Mouse (Mus musculus) testis, adult 2 months (tissue): ENCODE measurements around the gene Galnt7. TPM values are rescaled to one million over a fixed set of nuclear protein-coding genes. Genes with fewer than 3 reads are reported as not detected.
"Not testable (repeated sequence)": the region's sequence is repeated elsewhere in the genome, so short reads cannot be mapped to it uniquely, and the experiment has no call there.

Source experiments
- H3K27ac ChIP-seq: fragments of 200-500 bp; 2 replicates; pipeline ENCODE4 v1.5.1; 2012; ENCODE audit warnings: low read depth, low read length; ENCODE audit not compliant: control insufficient read depth, insufficient read depth
- H3K27me3 ChIP-seq: fragments of 200-500 bp; 2 replicates; pipeline ENCODE4 v1.6.1; 2012; ENCODE audit warnings: mild to moderate bottlenecking, low read length, moderate library complexity; ENCODE audit not compliant: control insufficient read depth, insufficient read depth
- H3K36me3 ChIP-seq: fragments of 200-500 bp; 2 replicates; pipeline ENCODE4 v1.6.1; 2012; ENCODE audit warnings: mild to moderate bottlenecking, low read length; ENCODE audit not compliant: control insufficient read depth, insufficient read depth
- H3K4me1 ChIP-seq: fragments of 200-500 bp; 2 replicates; pipeline ENCODE4 v1.6.1; 2012; ENCODE audit warnings: low read length; ENCODE audit not compliant: control insufficient read depth, insufficient read depth
- H3K4me3 ChIP-seq: fragments of 200-500 bp; 2 replicates; pipeline ENCODE4 v1.5.1; 2012; ENCODE audit warnings: low read depth, mild to moderate bottlenecking, low read length, moderate library complexity, mixed read lengths; ENCODE audit not compliant: control insufficient read depth
- CTCF ChIP-seq: fragments of 200-500 bp; IDR thresholded peaks from 2 replicates; pipeline ENCODE4 v1.5.1; 2012; ENCODE audit warnings: low read depth, mild to moderate bottlenecking, inconsistent platforms, low read length, moderate library complexity; ENCODE audit not compliant: control insufficient read depth, insufficient read depth, insufficient replicate concordance
- POLR2A ChIP-seq: fragments of 200-500 bp; IDR thresholded peaks from 2 replicates; pipeline ENCODE4 v1.6.1; 2012; ENCODE audit warnings: low read depth, mild to moderate bottlenecking, inconsistent platforms, low read length, moderate library complexity; ENCODE audit not compliant: control insufficient read depth
- polyA plus RNA-seq: library from polyadenylated mRNA; depleted of rRNA; stranded (reverse); fragments of >200 nt; gene quantifications from 2 replicates; pipeline ENCODE4 v1.2.3, GENCODE M21; 2012

Gene Galnt7
- polyA plus RNA-seq, 1 experiment: 4.9 TPM

- Histone ChIP-seq H3K27me3 (no peaks in the 10 kb centered on the region), H3K27ac (peak within 1 kb of the TSS; percentile 100), H3K36me3 (peaks cover 2% of the 10 kb centered on the region), H3K4me3 (peak within 1 kb of the TSS; percentile 98), H3K4me1 (no peaks in the 10 kb centered on the region)
- TF ChIP-seq POLR2A (peak; percentile 88), CTCF (no peak)
These were observed 141.3 kb downstream of the Galnt7 start, which contains the start of gene Hmgb2 for GRCm38 (mm10) chr8:57511316-57512118. TSS of gene Hmgb2 (plus strand) at chr8:57511907.

- H3K27me3 ChIP-seq: no peaks in the 10 kb centered on the region
- no peaks in the 10 kb centered on the region for H3K36me3 ChIP-seq
- H3K4me3 ChIP-seq: peak overlapping the region; percentile 98
- TF ChIP-seq POLR2A (no peak; the same call in 1 of the 2 replicates), CTCF (no peak)
- peak overlapping the region; percentile 97 for H3K27ac ChIP-seq
- no peaks in the 10 kb centered on the region for H3K4me1 ChIP-seq
These were observed 142.0 kb downstream of the Galnt7 start for GRCm38 (mm10) chr8:57510791-57511315.

- H3K27ac ChIP-seq: no peak overlapping the region
- TF ChIP-seq POLR2A: no peak
- H3K36me3 ChIP-seq: no peaks in the 10 kb centered on the region
- H3K27me3 ChIP-seq: no peaks in the 10 kb centered on the region
- H3K4me1 ChIP-seq: peaks cover 3% of the 10 kb centered on the region
- H3K4me3 ChIP-seq: no peak overlapping the region
These were observed 144.2 kb downstream of the Galnt7 start for GRCm38 (mm10) chr8:57508657-57509056.

- Histone ChIP-seq H3K4me1 (peaks cover 3% of the 10 kb centered on the region), H3K27me3 (no peaks in the 10 kb centered on the region), H3K36me3 (no peaks in the 10 kb centered on the region), H3K4me3 (no peak overlapping the region), H3K27ac (no peak overlapping the region)
- TF ChIP-seq CTCF: no peak
- TF ChIP-seq POLR2A: no peak
These were observed 145.2 kb downstream of the Galnt7 start for GRCm38 (mm10) chr8:57507556-57508063.

GRCm38 (mm10) chr8:57505500-57505899, 147.3 kb downstream of the Galnt7 start:
- not testable (repeated sequence) for H3K27me3 ChIP-seq, H3K4me1 ChIP-seq, H3K27ac ChIP-seq, H3K36me3 ChIP-seq, H3K4me3 ChIP-seq

GRCm38 (mm10) chr8:57503641-57504040, 149.2 kb downstream of the Galnt7 start:
- Histone ChIP-seq H3K27ac (no peak overlapping the region), H3K36me3 (no peaks in the 10 kb centered on the region), H3K4me1 (peaks cover 5% of the 10 kb centered on the region), H3K27me3 (no peaks in the 10 kb centered on the region), H3K4me3 (no peak overlapping the region)
- TF ChIP-seq POLR2A (no peak), CTCF (peak; percentile 79; the same call in 1 of the 2 replicates)

- TF ChIP-seq POLR2A (no peak), CTCF (no peak)
- Histone ChIP-seq H3K4me1 (peaks cover 4% of the 10 kb centered on the region), H3K4me3 (no peak overlapping the region), H3K27ac (no peak overlapping the region), H3K36me3 (no peaks in the 10 kb centered on the region), H3K27me3 (no peaks in the 10 kb centered on the region)
These were observed 153.9 kb downstream of the Galnt7 start for GRCm38 (mm10) chr8:57498847-57499511.
